ENCODE assay signal across 9 mouse cellular contexts in the genomic region with DNA sequence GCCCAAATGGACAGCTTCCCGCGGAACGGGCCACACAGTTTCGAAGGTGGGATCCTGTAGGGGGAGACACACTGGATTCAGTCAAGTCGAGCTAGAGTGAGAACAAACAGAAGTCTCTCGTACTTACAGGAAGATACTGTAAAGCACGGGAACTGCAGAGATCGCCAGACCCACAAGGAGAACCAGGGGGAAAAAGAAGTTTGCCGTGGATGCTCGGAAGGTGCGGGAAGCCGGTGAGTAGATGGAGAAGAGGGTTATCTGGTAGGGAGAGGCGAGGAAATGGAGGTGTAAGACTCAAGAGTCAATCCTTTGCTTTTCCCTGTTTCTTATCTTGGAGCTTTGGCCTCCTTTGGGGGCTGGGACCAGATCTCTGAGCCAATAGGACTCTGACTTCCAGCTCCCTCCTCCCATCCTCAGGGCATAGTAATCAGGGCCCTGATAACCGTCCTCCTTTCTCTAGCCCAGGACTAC. TPM values are rescaled to one million over a fixed set of nuclear protein-coding genes. Genes with fewer than 3 reads are reported as not detected.
DNase-seq lines count a peak whose midpoint lies in the region; ATAC-seq and TF ChIP-seq lines count a peak whose summit lies in the region.
"Had no signal": no experiment of that assay in that cellular context is flagged by ENCODE, and none has a peak within 500 bp of the region (broad histone marks: within the 10 kb centered on the region; RNA-seq: fewer than 3 reads in every experiment).

No protein-coding gene starts in this region.

- H3K4me2 ChIP-seq in heart, embryonic 12.5 days, result peak overlapping the region; percentile 64
- H3K4me2 ChIP-seq in embryonic facial prominence, embryonic 13.5 days, result no peak overlapping the region; the same call in 1 of the 2 replicates
- peak overlapping the region; percentile 96 for H3K4me2 ChIP-seq in liver, embryonic 14.5 days (ENCODE audit: low read depth)
- no peak overlapping the region for H3K4me2 ChIP-seq in midbrain, embryonic 14.5 days (ENCODE audit: low read length)

- H3K4me3 ChIP-seq in heart, embryonic 12.5 days, result peak overlapping the region; percentile 35
- 0 out of 2 replicates have a peak overlapping the region, but pooled peaks have one; percentile 16 for H3K4me3 ChIP-seq in embryonic facial prominence, embryonic 13.5 days
- peak overlapping the region; percentile 67 to 79 for H3K4me3 ChIP-seq in liver, embryonic 14.5 days (ENCODE audit: insufficient read depth in 1 of 2, low read depth in 2 of 2, low read length in 2 of 2)
- H3K4me3 ChIP-seq in midbrain, embryonic 14.5 days (replicated peaks; ENCODE audit: low read depth, low read length), result no peak overlapping the region

- WGBS in heart, embryonic 12.5 days, result 5% methylated on average over 14 of the region's 14 CpGs
- WGBS in embryonic facial prominence, embryonic 13.5 days, result 17% methylated on average over 14 of the region's 14 CpGs
- WGBS in liver, embryonic 14.5 days (ENCODE audit: insufficient replicate concordance), result 22% methylated on average over 14 of the region's 14 CpGs
- WGBS in midbrain, embryonic 14.5 days, result 18% methylated on average over 14 of the region's 14 CpGs

- ATAC-seq in heart, embryonic 12.5 days (ENCODE audit: insufficient number of reproducible peaks, low FRiP score), result no peak
- ATAC-seq in embryonic facial prominence, embryonic 13.5 days (ENCODE audit: insufficient number of reproducible peaks, insufficient read depth, low FRiP score, low TSS enrichment, low read depth), result no peak
- peak; percentile 25 for ATAC-seq in liver, embryonic 14.5 days (ENCODE audit: insufficient read depth)
- no peak for ATAC-seq in midbrain, embryonic 14.5 days (ENCODE audit: low FRiP score, low TSS enrichment)

- H3K9ac ChIP-seq in heart, embryonic 12.5 days, result peak overlapping the region; percentile 60
- peak overlapping the region; percentile 41; the same call in 1 of the 2 replicates for H3K9ac ChIP-seq in embryonic facial prominence, embryonic 13.5 days
- H3K9ac ChIP-seq in liver, embryonic 14.5 days (replicated peaks), result peak overlapping the region; percentile 64
- no peak overlapping the region for H3K9ac ChIP-seq in midbrain, embryonic 14.5 days (replicated peaks; ENCODE audit: low read length)

- no peak for DNase-seq in heart, adult 11 months
- peak; percentile 75 for DNase-seq in ES-CJ7 (ENCODE audit: low read depth, low spot score)
- peak; percentile 24 to 68 (median 46) for DNase-seq in liver, embryonic 14.5 days (ENCODE audit: low read depth in 3 of 3, low spot score in 3 of 3)
- no peak for DNase-seq in spleen, postnatal 14 days (ENCODE audit: low spot score in 2 of 2)
- DNase-seq in frontal cortex, adult 2 months (ENCODE audit: extremely low spot score in 1 of 2, low spot score in 1 of 2), result no peak
- no peak for DNase-seq in midbrain, embryonic 14.5 days
- DNase-seq: layer of hippocampus, postnatal 36 days had no signal

- no peak for TF ChIP-seq EP300 in liver, embryonic 14.5 days (IDR thresholded peaks at IDR 0.05; ENCODE audit: low read depth)

- H3K27me3 ChIP-seq in heart, embryonic 12.5 days (replicated peaks), result no peaks in the 10 kb centered on the region
- no peaks in the 10 kb centered on the region for H3K27me3 ChIP-seq in embryonic facial prominence, embryonic 13.5 days
- no peaks in the 10 kb centered on the region for H3K27me3 ChIP-seq in liver, embryonic 14.5 days (ENCODE audit: control insufficient read depth, insufficient read depth, low read length)
- no peaks in the 10 kb centered on the region for H3K27me3 ChIP-seq in midbrain, embryonic 14.5 days (ENCODE audit: control insufficient read depth, insufficient read depth, low read length)

- peaks cover 31% of the 10 kb centered on the region for H3K4me1 ChIP-seq in heart, embryonic 12.5 days (replicated peaks)
- peaks cover 23% of the 10 kb centered on the region for H3K4me1 ChIP-seq in embryonic facial prominence, embryonic 13.5 days
- H3K4me1 ChIP-seq in liver, embryonic 14.5 days (replicated peaks; ENCODE audit: control insufficient read depth in 2 of 2, insufficient read depth in 2 of 2, low read length in 1 of 2), result peaks cover 20 to 22% of the 10 kb centered on the region in 2 experiments
- H3K4me1 ChIP-seq in midbrain, embryonic 14.5 days (ENCODE audit: control insufficient read depth, insufficient read depth, low read length), result peaks cover 7% of the 10 kb centered on the region; the same call in 1 of the 2 replicates

- H3K27ac ChIP-seq in heart, embryonic 12.5 days (ENCODE audit: poor library complexity, severe bottlenecking), result peak overlapping the region; percentile 40; the same call in 1 of the 2 replicates
- H3K27ac ChIP-seq in embryonic facial prominence, embryonic 13.5 days, result peak overlapping the region; percentile 90; the same call in 1 of the 2 replicates
- H3K27ac ChIP-seq in liver, embryonic 14.5 days, result peak overlapping the region; percentile 78
- H3K27ac ChIP-seq in midbrain, embryonic 14.5 days (replicated peaks; ENCODE audit: low read depth, low read length), result no peak overlapping the region

- TF ChIP-seq CTCF in liver, embryonic 14.5 days (IDR thresholded peaks at IDR 0.05; ENCODE audit: low read depth), result peak; percentile 43

- H3K36me3 ChIP-seq in heart, embryonic 12.5 days, result peaks cover 14% of the 10 kb centered on the region
- peaks cover 13% of the 10 kb centered on the region for H3K36me3 ChIP-seq in embryonic facial prominence, embryonic 13.5 days
- peaks cover 10% of the 10 kb centered on the region for H3K36me3 ChIP-seq in liver, embryonic 14.5 days (replicated peaks; ENCODE audit: control insufficient read depth, insufficient read depth, low read depth)
- peaks cover 15% of the 10 kb centered on the region for H3K36me3 ChIP-seq in midbrain, embryonic 14.5 days (ENCODE audit: control insufficient read depth, insufficient read depth, low read length)

- H3K9me3 ChIP-seq in heart, embryonic 12.5 days (replicated peaks), result no peaks in the 10 kb centered on the region
- no peaks in the 10 kb centered on the region for H3K9me3 ChIP-seq in embryonic facial prominence, embryonic 13.5 days
- H3K9me3 ChIP-seq in liver, embryonic 14.5 days (ENCODE audit: control insufficient read depth, low read length), result no peaks in the 10 kb centered on the region
- no peaks in the 10 kb centered on the region for H3K9me3 ChIP-seq in midbrain, embryonic 14.5 days (ENCODE audit: control insufficient read depth, low read length)

RNA-seq across cellular contexts. Expression of gene Leng1, which starts 1.3 kb away (rescaled TPM):
- polyA plus RNA-seq in heart, embryonic 12.5 days (2016; fragmentation: Nextera tagmentation; extraction: Ambion mirVana), result 20.5 and 21.4 TPM in 2 replicates
- polyA plus RNA-seq in embryonic facial prominence, embryonic 13.5 days (2015; fragmentation: Nextera tagmentation; extraction: Ambion mirVana), result 20.0 and 20.6 TPM in 2 replicates
- 1.7 and 3.3 TPM in 2 replicates for polyA plus RNA-seq in liver, embryonic 14.5 days (2012; rRNA removed)
- 4.0 and 4.3 TPM in 2 replicates for polyA plus RNA-seq in liver, embryonic 14.5 days (2014; fragmentation: Nextera tagmentation; extraction: Ambion mirVana)
- polyA plus RNA-seq in frontal cortex, adult 2 months (2012; rRNA removed), result 8.0 and 9.2 TPM in 2 replicates
- 10.6 TPM in 2 replicates for polyA plus RNA-seq in midbrain, embryonic 14.5 days (2014; fragmentation: Nextera tagmentation; extraction: Ambion mirVana)

RNA-seq across cellular contexts. Expression of gene Tmc4, which starts 10.4 kb away (rescaled TPM):
- polyA plus RNA-seq in heart, embryonic 12.5 days (2016; fragmentation: Nextera tagmentation; extraction: Ambion mirVana), result 4.4 and 4.6 TPM in 2 replicates
- polyA plus RNA-seq in embryonic facial prominence, embryonic 13.5 days (2015; fragmentation: Nextera tagmentation; extraction: Ambion mirVana), result 6.2 and 10.3 TPM in 2 replicates
- 5.5 and 7.6 TPM in 2 replicates for polyA plus RNA-seq in liver, embryonic 14.5 days (2012; rRNA removed)
- 5.7 and 6.7 TPM in 2 replicates for polyA plus RNA-seq in liver, embryonic 14.5 days (2014; fragmentation: Nextera tagmentation; extraction: Ambion mirVana)
- 12.1 and 14.8 TPM in 2 replicates for polyA plus RNA-seq in frontal cortex, adult 2 months (2012; rRNA removed)
- polyA plus RNA-seq in midbrain, embryonic 14.5 days (2014; fragmentation: Nextera tagmentation; extraction: Ambion mirVana), result 3.0 and 3.2 TPM in 2 replicates

RNA-seq across cellular contexts. Expression of gene Cnot3, which starts 21.9 kb away (rescaled TPM):
- 35.8 and 41.9 TPM in 2 replicates for polyA plus RNA-seq in heart, embryonic 12.5 days (2016; fragmentation: Nextera tagmentation; extraction: Ambion mirVana)
- polyA plus RNA-seq in embryonic facial prominence, embryonic 13.5 days (2015; fragmentation: Nextera tagmentation; extraction: Ambion mirVana), result 65.6 and 66.0 TPM in 2 replicates
- polyA plus RNA-seq in liver, embryonic 14.5 days (2012; rRNA removed), result 27.0 and 30.2 TPM in 2 replicates
- polyA plus RNA-seq in liver, embryonic 14.5 days (2014; fragmentation: Nextera tagmentation; extraction: Ambion mirVana), result 20.2 and 20.8 TPM in 2 replicates
- 49.5 and 63.6 TPM in 2 replicates for polyA plus RNA-seq in frontal cortex, adult 2 months (2012; rRNA removed)
- polyA plus RNA-seq in midbrain, embryonic 14.5 days (2014; fragmentation: Nextera tagmentation; extraction: Ambion mirVana), result 36.6 and 51.2 TPM in 2 replicates

RNA-seq across cellular contexts. Expression of gene Tsen34, which starts 25.7 kb away (rescaled TPM):
- polyA plus RNA-seq in heart, embryonic 12.5 days (2016; fragmentation: Nextera tagmentation; extraction: Ambion mirVana), result 206 and 218 TPM in 2 replicates
- 275 and 301 TPM in 2 replicates for polyA plus RNA-seq in embryonic facial prominence, embryonic 13.5 days (2015; fragmentation: Nextera tagmentation; extraction: Ambion mirVana)
- polyA plus RNA-seq in liver, embryonic 14.5 days (2012; rRNA removed), result 22.8 and 25.3 TPM in 2 replicates
- 34.4 and 34.6 TPM in 2 replicates for polyA plus RNA-seq in liver, embryonic 14.5 days (2014; fragmentation: Nextera tagmentation; extraction: Ambion mirVana)
- 103 and 108 TPM in 2 replicates for polyA plus RNA-seq in frontal cortex, adult 2 months (2012; rRNA removed)
- polyA plus RNA-seq in midbrain, embryonic 14.5 days (2014; fragmentation: Nextera tagmentation; extraction: Ambion mirVana), result 232 and 277 TPM in 2 replicates

RNA-seq across cellular contexts. Expression of gene Mboat7, which starts 26.4 kb away (rescaled TPM):
- 40.7 TPM in 2 replicates for polyA plus RNA-seq in heart, embryonic 12.5 days (2016; fragmentation: Nextera tagmentation; extraction: Ambion mirVana)
- polyA plus RNA-seq in embryonic facial prominence, embryonic 13.5 days (2015; fragmentation: Nextera tagmentation; extraction: Ambion mirVana), result 63.7 and 65.7 TPM in 2 replicates
- 10.3 and 11.6 TPM in 2 replicates for polyA plus RNA-seq in liver, embryonic 14.5 days (2012; rRNA removed)
- 11.5 and 13.0 TPM in 2 replicates for polyA plus RNA-seq in liver, embryonic 14.5 days (2014; fragmentation: Nextera tagmentation; extraction: Ambion mirVana)
- 128 and 139 TPM in 2 replicates for polyA plus RNA-seq in frontal cortex, adult 2 months (2012; rRNA removed)
- polyA plus RNA-seq in midbrain, embryonic 14.5 days (2014; fragmentation: Nextera tagmentation; extraction: Ambion mirVana), result 70.6 and 70.7 TPM in 2 replicates

Comparison
In these comparisons a context has a peak if more than half of its experiments do, and no peak if none do; other contexts are left out.
1. H3K4me2 ChIP-seq: peak in heart, embryonic 12.5 days (single experiment) and liver, embryonic 14.5 days (single experiment); none in embryonic facial prominence, embryonic 13.5 days (single experiment) and midbrain, embryonic 14.5 days (single experiment).
2. DNase-seq: peak in ES-CJ7 (single experiment) and liver, embryonic 14.5 days (3 of 3); none in heart, adult 11 months (single experiment), spleen, postnatal 14 days (0 of 2), frontal cortex, adult 2 months (0 of 2) and midbrain, embryonic 14.5 days (single experiment).